Mouse (Mus musculus) gastrocnemius, postnatal 10 days (tissue): ENCODE measurements around the gene Plpp1. TPM values are rescaled to one million over a fixed set of nuclear protein-coding genes. Genes with fewer than 3 reads are reported as not detected.

Experiments used
- DNase-seq: peaks from one replicate; pipeline ENCODE4 v3.0.0; 2021; ENCODE audit warnings: mixed read lengths
- total RNA-seq, 2 experiments: library from RNA; stranded (reverse); gene quantifications; 2 replicates each; pipeline ENCODE4 v1.2.3; 2021

The Plpp1 gene
- total RNA-seq, 2 experiments from 2014 or later: 78.3 to 89.9 TPM

GRCm38 (mm10) chr13:112860911-112861310 is 60.3 kb downstream of the Plpp1 start:
- DNase-seq: no peak

DNA sequence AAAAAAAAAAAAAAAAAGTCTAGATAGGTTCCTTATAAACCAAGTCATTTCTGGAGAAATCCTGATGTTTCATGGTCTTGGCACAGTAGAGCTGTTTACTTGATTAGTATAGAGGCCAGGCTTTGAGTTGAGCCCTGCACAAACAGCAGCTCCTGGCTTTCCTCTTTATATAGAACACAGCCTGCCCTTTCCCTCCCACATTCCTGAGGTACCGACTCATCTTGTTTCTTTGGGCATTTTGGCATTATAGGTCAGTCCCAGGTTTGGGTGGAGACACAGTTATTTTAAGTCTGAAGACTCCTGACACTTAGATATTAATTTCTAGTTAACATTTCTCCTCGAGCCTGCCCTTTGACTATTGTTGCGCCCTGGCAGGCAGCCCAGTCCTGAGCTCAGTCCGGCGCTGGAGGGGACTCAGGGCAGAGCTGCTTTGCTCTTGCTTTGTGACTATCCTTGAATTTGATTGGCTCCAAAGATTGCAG is 61.3 kb downstream of the Plpp1 start:
- peak; percentile 41 for DNase-seq

GRCm38 (mm10) chr13:112862342-112862741 is 61.8 kb downstream of the Plpp1 start:
- no peak for DNase-seq

- DNase-seq: no peak
Observed at GRCm38 (mm10) chr13:112862978-112863677, 62.5 kb downstream of the Plpp1 start.

- DNase-seq: no peak
Observed at GRCm38 (mm10) chr13:112866782-112867181, 66.2 kb downstream of the Plpp1 start.

DNA sequence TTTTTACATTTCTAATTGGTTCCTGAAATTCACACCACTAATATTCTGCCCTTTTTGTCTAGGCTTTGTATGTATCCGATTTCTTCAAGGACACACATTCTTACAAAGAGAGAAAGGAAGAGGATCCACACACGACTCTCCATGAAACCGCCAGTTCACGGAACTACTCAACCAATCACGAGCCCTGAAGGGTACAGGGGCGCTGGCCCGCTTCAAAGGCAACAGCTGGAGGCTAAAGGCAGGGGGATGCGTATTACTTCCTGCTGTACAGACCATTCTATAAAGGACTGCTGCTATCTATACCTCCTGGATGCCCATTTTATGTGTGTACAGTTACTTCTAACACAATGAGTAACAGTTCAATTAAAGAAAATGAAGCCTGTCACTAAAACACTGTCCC is 66.8 kb downstream of the Plpp1 start:
- no peak for DNase-seq

- no peak for DNase-seq
Observed at GRCm38 (mm10) chr13:112870039-112870690, 69.6 kb downstream of the Plpp1 start.

DNA sequence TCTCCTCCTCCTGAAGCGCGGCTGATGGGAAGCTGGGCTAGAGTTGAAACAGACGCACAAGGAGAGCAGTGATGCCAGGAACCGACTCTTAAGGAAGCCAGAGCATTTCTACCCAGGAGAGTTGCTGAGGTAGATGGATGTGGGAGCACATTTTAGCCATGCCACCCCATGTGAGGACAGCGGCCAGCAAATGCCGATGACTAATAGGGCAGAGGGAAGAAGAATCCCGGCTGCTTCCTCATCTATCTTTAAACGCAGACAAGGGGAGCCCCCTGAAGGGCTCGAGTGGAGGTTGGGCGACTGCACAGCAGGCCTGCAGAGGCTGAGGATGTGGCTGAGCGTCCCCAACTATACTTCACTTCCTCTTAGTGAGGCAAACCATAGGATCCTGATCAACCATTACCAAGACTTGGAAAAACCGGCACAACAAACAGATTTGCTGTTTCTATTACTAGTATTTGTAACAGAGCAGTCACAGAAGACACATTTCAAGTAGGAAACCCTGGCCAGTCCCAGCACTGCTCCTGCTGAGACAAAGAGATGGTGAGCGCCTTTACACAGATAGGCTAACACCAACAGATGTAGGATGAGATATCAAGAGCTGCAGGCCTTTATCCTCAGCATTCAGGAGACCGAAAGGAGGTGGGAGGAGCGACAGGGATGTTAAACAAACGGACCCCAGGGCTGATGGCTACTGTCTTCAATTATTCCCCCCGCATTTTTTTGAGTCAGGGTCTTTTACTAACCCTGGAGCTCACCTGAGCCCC is 71.1 kb downstream of the Plpp1 start:
- DNase-seq: no peak

DNA sequence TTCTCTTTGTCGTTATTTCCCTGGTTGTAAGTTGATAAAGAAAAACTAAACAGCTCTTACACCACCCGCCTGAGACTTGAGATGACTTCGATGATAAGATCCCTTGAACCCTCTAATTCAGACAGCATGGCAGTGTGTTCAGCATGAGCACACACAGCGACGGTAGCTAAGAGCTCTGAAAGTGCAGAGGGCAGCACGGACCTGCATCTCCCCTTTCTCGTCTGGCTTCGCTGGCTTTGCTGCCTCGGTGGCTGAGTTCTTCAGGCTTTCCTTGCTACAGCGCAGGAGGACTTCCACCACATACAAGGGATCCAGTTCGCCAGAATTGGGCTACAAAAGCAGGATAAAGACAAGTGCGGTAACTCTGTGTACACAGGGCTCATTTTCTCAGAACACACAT is 86.6 kb downstream of the Plpp1 start:
- no peak for DNase-seq

- DNase-seq: no peak
Observed at GRCm38 (mm10) chr13:112902176-112902575, 101.6 kb downstream of the Plpp1 start.

GRCm38 (mm10) chr13:112909663-112910062 is 109.1 kb downstream of the Plpp1 start:
- peak; percentile 8 for DNase-seq

- no peak for DNase-seq
Observed at GRCm38 (mm10) chr13:112910434-112910833, 109.8 kb downstream of the Plpp1 start.

Other genes with a start within 250 kb of the Plpp1 start
- gene Il31ra, start 206.4 kb upstream of the Plpp1 start, total RNA-seq: under 1 TPM; 0.07 to 0.14 TPM
- under 1 TPM; 0.11 to 0.12 TPM for gene Ddx4, start 148.3 kb upstream of the Plpp1 start, total RNA-seq
- gene Slc38a9, start 140.0 kb upstream of the Plpp1 start, total RNA-seq: 1 to 10 TPM; 5.6 to 8.4 TPM
- gene Mtrex, start 126.6 kb downstream of the Plpp1 start, total RNA-seq: 10 to 100 TPM; 25.8 to 28.7 TPM
- 10 to 100 TPM; 12.3 to 12.4 TPM for gene Dhx29, start 126.7 kb downstream of the Plpp1 start, total RNA-seq
- gene Ccno, start 187.0 kb downstream of the Plpp1 start, total RNA-seq: under 1 TPM; 0.21 to 0.23 TPM
- not detected for gene Mcidas, start 193.1 kb downstream of the Plpp1 start, total RNA-seq
- not detected for gene Cdc20b, start 234.3 kb downstream of the Plpp1 start, total RNA-seq
- 10 to 100 TPM; 36.2 to 43.7 TPM for gene Gpx8, start 245.6 kb downstream of the Plpp1 start, total RNA-seq